Mouse (Mus musculus): ENCODE measurements around the gene Acaca.

Gene Acaca

DNA sequence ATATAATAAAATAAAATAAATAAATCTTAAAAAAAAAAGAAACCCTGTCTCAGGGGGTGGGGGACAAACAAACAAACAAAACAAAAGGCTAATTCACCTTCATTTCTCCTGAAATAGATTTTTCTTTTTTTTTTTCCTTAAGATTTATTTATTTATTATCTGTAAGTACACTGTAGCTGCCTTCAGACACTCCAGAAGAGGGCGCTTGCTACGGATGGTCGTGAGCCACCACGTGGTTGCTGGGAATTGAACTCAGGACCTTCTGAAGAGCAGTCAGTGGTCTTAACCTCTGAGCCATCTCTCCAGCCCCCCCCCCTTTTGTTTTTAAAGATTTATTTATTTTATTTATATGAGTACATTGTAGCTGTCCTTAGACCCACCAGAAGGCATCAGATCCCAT lies 1.5 kb upstream of the Acaca start:
- TF ChIP-seq GATA4 (IDR thresholded peaks at IDR 0.05; ENCODE audit: insufficient replicate concordance, low read length) = no peak

DNA sequence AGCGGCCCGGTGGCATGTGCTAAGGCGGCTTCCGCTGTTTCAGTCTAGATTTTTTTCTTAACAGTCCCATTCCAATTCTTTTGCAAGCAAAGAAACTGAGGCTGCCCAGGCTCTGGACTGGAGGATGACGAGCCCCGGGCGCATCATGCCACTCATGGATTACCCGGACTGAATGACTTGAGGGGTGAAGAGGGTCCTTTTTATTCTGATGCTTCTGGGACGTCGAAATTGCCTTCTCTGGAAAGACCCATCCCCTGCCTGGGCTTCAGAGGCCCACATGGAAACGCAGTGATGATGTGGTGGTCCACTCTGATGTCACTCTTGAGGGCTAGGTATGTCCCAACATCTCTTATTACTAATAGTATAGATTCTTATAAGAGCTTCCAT lies 320 bp downstream of the Acaca start:
- TF ChIP-seq GATA4 (IDR thresholded peaks at IDR 0.05; ENCODE audit: insufficient replicate concordance, low read length) = no peak

DNA sequence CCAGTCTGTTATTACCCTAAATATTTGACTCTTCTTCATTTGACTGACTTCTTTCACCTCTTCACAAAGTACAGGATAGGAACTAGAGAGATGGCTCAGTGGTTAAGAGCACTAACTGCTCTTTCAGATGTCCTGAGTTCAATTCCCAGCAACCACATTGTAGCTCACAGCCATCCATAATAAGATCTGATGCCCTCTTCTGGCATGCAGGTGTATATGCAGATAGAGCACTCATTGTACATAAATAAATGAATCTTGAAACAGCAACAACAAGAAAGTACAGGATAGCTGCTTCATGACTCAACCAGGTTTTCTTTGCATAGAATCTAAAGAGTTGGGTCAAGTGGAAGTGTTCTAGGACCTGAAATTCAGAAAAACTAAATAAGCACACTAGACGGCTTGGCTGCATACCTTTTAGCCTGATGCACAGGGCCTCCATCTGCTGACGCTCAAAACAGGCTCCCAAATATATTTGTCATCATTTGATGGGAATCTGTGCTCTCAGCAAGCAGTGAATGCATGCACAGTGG lies 4.9 kb downstream of the Acaca start:
- TF ChIP-seq GATA4 (IDR thresholded peaks at IDR 0.05; ENCODE audit: insufficient replicate concordance, low read length) = no peak

DNA sequence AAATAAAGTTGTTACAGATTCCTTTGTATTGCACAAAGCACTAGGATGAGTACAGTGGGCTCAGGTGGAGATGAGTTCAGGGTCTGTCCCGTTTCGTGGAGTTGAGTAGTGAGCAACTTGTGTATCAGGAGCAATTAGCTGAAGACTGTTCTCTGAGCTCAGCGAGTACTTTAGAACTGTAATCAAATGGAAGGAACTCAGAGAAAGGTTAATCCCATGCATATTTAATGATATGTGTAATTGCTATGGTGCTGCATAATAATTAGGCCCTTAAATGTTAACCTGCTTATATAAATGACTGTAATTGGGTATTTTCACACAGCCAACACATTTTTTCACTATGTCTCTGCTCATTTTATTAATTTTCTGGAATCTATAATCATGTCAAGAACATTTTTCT lies 7.0 kb downstream of the Acaca start:
- TF ChIP-seq GATA4 (IDR thresholded peaks at IDR 0.05; ENCODE audit: insufficient replicate concordance, low read length) = no peak

DNA sequence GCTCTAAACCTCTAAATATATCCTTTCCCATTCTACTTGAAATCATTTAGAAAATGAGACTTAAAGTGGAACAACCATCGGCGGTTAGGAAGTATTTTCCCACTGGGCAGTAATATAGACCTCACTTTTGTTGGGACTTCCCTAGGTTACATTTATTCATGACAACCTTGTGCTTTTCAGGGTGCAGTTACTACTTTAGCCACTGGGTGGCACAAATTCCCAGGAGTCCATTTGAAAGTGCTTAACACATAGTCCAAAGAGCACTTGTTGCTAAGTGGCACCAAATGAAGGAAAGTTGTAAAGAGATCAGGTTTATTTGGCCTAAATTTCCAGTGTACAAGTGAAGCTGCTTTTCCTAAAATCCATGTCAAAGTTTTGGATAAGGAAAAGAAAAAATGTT lies 12.3 kb downstream of the Acaca start:
- no peak for TF ChIP-seq GATA4 (IDR thresholded peaks at IDR 0.05; ENCODE audit: insufficient replicate concordance, low read length)

DNA sequence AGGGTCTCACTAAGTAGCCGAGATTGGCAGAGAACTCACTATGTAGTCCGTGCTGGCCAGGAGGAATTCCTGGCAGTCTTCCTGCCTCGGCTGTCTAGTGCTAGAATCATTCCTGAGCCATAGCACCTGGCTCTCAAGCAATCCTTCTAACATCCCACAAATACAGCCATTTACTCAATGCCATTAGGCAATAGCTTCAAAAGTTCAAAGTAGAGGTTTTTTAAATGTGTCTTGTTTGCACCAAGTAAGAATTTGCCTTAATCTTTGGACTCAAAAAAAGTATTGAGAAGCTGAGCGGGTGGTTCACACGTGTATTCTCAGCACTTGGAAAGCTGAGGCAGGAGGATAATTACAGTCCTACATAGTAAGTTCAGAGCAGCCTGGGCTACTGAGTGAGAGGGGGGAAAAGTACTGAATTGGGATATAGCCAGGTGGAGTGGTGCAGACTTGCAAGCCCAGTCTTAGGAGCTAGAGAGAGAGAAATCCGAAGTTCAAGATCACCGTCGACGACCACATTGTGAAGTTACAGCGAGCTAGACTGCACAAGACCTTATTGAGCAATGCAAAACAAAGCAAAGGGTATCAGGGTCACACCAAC lies 15.8 kb downstream of the Acaca start:
- no peak for TF ChIP-seq GATA4 (IDR thresholded peaks at IDR 0.05; ENCODE audit: insufficient replicate concordance, low read length)

DNA sequence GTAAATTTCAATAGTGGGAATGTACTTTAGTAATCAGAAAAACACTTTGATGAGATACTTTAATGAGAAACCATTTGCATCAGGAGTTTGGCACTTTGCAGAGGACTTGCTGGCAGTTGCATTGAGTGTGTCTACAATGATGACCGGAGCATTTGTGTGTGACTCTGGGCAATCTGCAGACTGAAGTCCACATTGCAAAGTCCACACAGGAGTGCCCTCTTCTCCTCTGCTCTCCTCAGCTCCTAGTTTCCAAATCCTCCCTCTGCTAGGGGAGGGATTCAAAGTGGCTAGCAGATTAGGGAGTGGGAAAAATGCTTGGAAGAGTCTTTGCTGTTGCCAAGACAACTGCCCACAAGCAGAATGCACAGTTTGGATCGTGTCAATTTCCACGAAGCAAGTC lies 16.6 kb downstream of the Acaca start:
- peak; percentile 24; the same call in 1 of the 2 replicates for TF ChIP-seq GATA4 (IDR thresholded peaks at IDR 0.05; ENCODE audit: insufficient replicate concordance, low read length)

DNA sequence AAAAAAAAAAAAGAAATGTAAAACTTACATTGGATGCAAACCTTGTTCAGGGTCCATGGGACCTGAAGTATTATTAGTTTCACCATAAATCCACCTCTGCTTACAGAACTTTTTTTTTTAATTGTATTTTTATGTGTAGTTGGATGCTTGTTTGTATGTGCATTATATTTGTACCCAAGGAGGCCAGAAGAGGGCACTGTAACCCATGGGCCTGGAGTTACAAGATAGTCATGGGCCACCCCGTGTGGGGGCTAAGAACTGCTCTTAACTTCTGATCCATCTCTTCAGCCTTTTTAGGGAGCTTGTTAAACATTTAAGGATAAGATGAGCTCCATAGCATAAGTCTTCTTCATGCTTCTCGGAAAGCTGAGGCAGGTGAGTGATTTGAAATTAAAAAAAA lies 21.4 kb downstream of the Acaca start:
- TF ChIP-seq GATA4 (IDR thresholded peaks at IDR 0.05; ENCODE audit: insufficient replicate concordance, low read length) = no peak

DNA sequence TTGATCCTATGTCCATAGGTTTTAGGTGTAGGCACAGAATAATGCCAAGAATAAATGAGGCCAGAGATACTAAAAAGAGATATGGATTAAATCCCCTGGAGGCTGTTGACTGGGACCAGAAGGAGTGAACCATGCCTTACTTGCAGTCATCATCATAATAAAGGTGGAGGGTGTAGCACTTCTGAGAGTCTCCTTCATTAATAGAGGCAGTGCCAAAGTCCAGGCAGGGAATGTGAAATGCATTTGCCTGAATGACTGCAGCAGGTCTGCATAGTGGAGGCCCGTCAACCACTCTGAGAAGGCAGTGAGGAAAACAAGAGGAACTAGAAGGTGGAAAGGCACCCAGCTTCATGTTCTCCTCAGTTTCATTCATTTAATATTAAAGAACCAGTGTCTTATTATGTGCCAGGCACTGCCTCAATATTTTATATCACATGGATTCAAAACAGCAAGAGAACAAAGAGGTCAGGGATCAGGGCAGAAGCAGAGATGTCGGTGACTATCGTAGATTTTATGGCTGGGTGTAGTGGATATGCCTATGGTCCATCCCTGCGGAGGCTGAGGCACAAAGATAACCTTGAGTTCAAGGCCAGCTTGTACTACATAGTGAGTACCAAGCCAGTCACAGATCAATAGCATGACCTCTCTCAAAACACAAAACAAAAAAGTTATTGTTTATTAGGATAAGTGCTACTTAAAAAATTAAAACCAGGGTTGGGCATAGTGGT lies 27.2 kb downstream of the Acaca start:
- no peak for TF ChIP-seq GATA4 (IDR thresholded peaks at IDR 0.05; ENCODE audit: insufficient replicate concordance, low read length)

DNA sequence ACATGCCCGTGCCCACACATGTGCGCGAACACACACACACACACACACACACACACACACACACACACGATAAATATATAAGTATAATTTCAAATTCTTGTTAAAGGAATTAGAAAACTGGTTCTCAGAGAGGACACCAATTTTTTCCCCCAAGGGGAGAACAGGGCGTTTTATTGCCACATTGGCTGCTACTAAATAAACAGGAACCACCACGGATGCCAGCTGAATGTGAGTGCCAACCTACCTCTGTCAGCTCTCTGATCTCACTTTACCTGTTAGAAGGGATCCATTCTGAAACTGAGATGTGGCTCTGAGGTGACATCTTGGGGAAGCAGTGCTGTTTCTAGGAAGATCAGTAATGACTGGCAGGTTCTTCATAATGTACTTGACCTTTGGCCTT lies 34.7 kb downstream of the Acaca start:
- TF ChIP-seq GATA4 (IDR thresholded peaks at IDR 0.05; ENCODE audit: insufficient replicate concordance, low read length) = no peak

DNA sequence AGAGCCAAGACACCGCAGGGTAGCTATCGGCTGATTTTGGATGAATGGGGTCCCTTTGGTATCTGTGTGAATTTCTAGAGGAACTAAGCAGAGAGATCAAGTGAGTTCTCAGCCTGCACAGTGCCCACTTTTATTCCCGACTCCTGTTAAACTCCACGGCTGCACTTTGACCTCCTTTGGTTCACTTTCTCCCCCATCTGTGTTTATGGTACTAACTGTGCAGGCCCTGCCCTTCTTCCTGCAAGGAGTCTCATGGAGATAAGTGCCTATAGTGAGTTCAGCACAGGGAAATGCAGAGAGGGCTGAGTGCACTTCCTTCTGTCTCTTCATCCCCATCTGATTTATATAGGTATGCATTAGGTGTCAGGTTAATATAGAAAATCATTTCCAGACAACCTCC lies 35.1 kb downstream of the Acaca start:
- no peak for TF ChIP-seq GATA4 (IDR thresholded peaks at IDR 0.05; ENCODE audit: insufficient replicate concordance, low read length)

DNA sequence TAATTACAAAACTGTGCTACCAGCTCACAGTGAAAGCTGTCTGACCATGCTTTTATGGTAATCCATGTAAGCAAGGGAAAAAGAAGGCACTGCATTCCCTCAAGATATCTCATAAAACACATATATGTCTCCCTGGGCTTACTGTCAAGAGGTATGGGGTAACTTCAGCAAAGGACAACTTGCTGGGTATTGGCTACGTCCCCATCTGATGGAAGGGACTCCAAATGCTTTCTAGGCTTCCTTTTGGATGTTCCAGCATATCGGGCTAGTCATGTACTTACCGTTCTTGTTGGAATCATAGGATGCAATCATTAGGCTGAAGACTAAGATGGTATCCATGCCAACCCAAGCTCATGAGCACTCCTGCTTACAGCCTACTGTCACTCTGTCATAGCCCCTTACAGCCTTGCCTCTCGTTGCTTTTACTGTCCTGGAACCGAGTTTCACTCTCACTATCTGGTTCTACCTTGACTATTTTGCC lies 37.6 kb downstream of the Acaca start, which contains the start of gene Gm11437:
Gene Gm11437, minus strand, starts transcription at position 431 of the 481 bp plus-strand sequence.
- TF ChIP-seq GATA4 (IDR thresholded peaks at IDR 0.05; ENCODE audit: insufficient replicate concordance, low read length) = peak; percentile 43; the same call in 1 of the 2 replicates

DNA sequence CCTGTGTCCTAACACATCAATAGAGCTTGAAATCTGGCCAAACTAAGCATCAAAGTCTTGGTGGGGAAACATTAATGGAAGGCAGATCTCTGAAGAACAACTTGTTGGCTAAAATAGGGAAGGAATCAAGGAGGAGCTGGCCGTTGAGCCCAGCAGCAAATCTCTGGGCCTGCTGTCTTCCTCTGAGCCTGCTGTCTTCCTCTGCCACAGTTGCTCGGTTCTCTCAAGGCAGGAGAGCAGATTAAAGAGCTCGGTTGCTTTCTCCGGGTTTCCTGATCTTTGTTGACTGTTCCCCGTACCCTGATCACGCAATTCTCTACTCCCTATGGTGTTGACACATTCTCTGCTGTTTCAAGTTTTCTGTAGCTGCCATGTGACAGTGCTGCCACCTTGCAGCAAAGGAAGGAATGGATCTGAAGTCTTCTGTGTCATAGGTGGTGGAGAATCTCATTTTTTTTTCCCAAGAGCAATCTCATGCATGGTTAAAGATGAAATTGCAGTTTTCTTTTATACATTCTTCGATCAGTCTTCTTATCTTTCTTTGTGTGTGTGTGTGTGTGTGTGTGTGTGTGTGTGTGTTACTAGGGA lies 39.3 kb downstream of the Acaca start:
- no peak for TF ChIP-seq GATA4 (IDR thresholded peaks at IDR 0.05; ENCODE audit: insufficient replicate concordance, low read length)

DNA sequence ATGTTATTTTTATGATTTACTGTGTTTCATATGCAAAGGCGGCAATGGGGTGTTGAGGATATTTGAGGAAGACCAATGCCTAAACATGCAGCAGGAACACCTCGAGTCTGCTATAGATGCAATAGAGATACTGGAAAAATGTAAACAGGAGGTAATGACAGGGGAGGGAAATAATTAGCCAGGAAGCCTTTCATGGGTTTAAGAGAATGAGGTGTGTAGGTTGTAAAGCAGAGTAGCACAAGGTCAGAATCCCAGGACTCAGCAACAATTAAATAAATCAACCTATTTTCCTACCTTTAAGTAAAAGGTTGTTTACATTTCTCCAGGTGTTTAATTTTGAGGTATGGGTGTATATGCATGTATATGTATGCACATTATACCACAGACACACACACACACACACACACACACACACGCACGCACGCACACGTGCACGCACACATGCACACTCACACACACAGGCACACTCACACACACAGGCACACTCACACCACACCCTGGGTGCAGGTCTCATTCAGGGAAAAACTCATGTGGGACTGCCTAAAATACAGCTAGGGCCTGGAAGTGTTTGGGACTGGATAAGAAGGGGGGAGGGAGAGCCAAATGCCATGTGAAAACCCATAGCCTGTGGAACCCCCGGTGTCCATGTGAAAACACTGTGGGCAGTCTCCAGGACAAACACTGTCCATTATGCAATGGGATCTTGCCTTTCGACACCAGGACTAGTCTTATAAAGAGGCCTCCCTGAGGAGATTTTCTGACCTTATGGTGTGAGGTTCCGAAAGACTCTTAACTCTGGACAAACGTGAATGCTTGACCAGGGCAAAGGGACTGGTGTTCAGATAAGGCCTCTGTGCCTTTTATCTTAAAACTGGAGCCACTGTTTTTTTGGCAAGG lies 43.3 kb downstream of the Acaca start:
- no peak; the same call in 1 of the 2 replicates for TF ChIP-seq GATA4 (IDR thresholded peaks at IDR 0.05; ENCODE audit: insufficient replicate concordance, low read length)

DNA sequence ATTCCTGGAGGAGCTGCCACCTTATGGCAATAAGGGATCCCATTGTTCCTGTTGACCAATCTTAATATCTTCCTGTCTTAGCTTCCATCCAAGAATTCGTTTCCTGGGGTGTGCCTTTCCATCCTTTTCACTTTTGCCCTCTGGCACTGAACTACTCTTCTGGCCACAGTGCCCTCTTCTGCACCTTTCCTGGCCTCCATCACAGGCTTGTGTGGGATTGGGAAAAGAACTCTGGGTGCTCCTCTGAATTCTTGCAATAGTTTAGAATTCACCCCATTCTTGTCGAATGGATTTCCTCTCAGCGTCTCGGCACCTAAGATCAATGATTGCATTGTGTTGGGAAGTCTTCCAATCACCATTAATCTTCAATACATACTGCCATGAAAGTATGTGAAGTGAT lies 49.1 kb downstream of the Acaca start:
- no peak for TF ChIP-seq GATA4 (IDR thresholded peaks at IDR 0.05; ENCODE audit: insufficient replicate concordance, low read length)

Data from liver, adult (tissue).